11 mouse cellular contexts compared by ENCODE assay signal in genomic region chr2:141312136-141312948, GRCm38 (mm10).
A peak's percentile ranks its signal among the peaks of the same experiment; 100 is the strongest.
DNase-seq lines count a peak whose midpoint lies in the region; ATAC-seq lines count a peak whose summit lies in the region.
"Had no signal": no experiment of that assay in that cellular context is flagged by ENCODE, and none has a peak within 500 bp of the region (broad histone marks: within the 10 kb centered on the region; RNA-seq: fewer than 3 reads in every experiment).

No protein-coding gene starts in this region.

- H3K27me3 ChIP-seq in heart, embryonic 13.5 days (replicated peaks), result no peaks in the 10 kb centered on the region
- H3K27me3 ChIP-seq in embryonic facial prominence, embryonic 10.5 days (replicated peaks; ENCODE audit: low read depth, poor library complexity, severe bottlenecking), result no peaks in the 10 kb centered on the region
- H3K27me3 ChIP-seq in hindbrain, embryonic 13.5 days, result no peaks in the 10 kb centered on the region
- H3K27me3 ChIP-seq in midbrain, embryonic 16.5 days (ENCODE audit: control insufficient read depth, insufficient read depth, low read depth, low read length), result no peaks in the 10 kb centered on the region

- no peaks in the 10 kb centered on the region for H3K9me3 ChIP-seq in heart, embryonic 13.5 days
- no peaks in the 10 kb centered on the region for H3K9me3 ChIP-seq in embryonic facial prominence, embryonic 10.5 days
- no peaks in the 10 kb centered on the region for H3K9me3 ChIP-seq in hindbrain, embryonic 13.5 days
- no peaks in the 10 kb centered on the region for H3K9me3 ChIP-seq in midbrain, embryonic 16.5 days (replicated peaks; ENCODE audit: control insufficient read depth, low read length, poor library complexity, severe bottlenecking)

- H3K36me3 ChIP-seq in heart, embryonic 13.5 days, result no peaks in the 10 kb centered on the region
- H3K36me3 ChIP-seq in embryonic facial prominence, embryonic 10.5 days (replicated peaks), result no peaks in the 10 kb centered on the region
- H3K36me3 ChIP-seq in hindbrain, embryonic 13.5 days, result no peaks in the 10 kb centered on the region
- H3K36me3 ChIP-seq in midbrain, embryonic 16.5 days (ENCODE audit: control insufficient read depth, insufficient read depth, low read length), result no peaks in the 10 kb centered on the region

- WGBS in heart, embryonic 13.5 days, result 32% methylated on average over 10 of the region's 10 CpGs
- 50% methylated on average over 10 of the region's 10 CpGs for WGBS in embryonic facial prominence, embryonic 10.5 days
- 23% methylated on average over 10 of the region's 10 CpGs for WGBS in hindbrain, embryonic 13.5 days
- WGBS in midbrain, embryonic 16.5 days, result 16% methylated on average over 10 of the region's 10 CpGs

- no peak overlapping the region for H3K9ac ChIP-seq in heart, embryonic 13.5 days
- H3K9ac ChIP-seq in hindbrain, embryonic 13.5 days, result no peak overlapping the region
- no peak overlapping the region for H3K9ac ChIP-seq in midbrain, embryonic 16.5 days (ENCODE audit: low read depth, low read length)

- H3K27ac ChIP-seq in heart, embryonic 13.5 days (replicated peaks), result no peak overlapping the region
- H3K27ac ChIP-seq in embryonic facial prominence, embryonic 10.5 days (replicated peaks), result peak overlapping the region; percentile 48; the same call in 1 of the 2 replicates
- H3K27ac ChIP-seq in hindbrain, embryonic 13.5 days, result peak overlapping the region; percentile 36; the same call in 1 of the 2 replicates
- no peak overlapping the region for H3K27ac ChIP-seq in midbrain, embryonic 16.5 days (ENCODE audit: low read length)

- peaks cover 16% of the 10 kb centered on the region for H3K4me1 ChIP-seq in heart, embryonic 13.5 days
- H3K4me1 ChIP-seq in embryonic facial prominence, embryonic 10.5 days, result peaks cover 16% of the 10 kb centered on the region
- peaks cover 9% of the 10 kb centered on the region for H3K4me1 ChIP-seq in hindbrain, embryonic 13.5 days (replicated peaks)
- H3K4me1 ChIP-seq in midbrain, embryonic 16.5 days (ENCODE audit: control insufficient read depth, insufficient read depth, low read length), result 0 out of 2 replicates have a peak, but pooled peaks cover 2% of the 10 kb centered on the region

- DNase-seq in heart, adult 8-10 months (ENCODE audit: low spot score), result no peak
- DNase-seq in embryonic facial prominence, embryonic 10.5 days (ENCODE audit: low spot score), result peak; percentile 42
- no peak for DNase-seq in frontal cortex, postnatal 14 days (ENCODE audit: low spot score in 2 of 2)
- no peak for DNase-seq in thymus, postnatal 10 days (ENCODE audit: low spot score in 2 of 2)
- DNase-seq: kidney, adult 9 months; lung, postnatal 36 days had no signal

- peak overlapping the region; percentile 29 for H3K4me2 ChIP-seq in heart, embryonic 13.5 days
- H3K4me2 ChIP-seq in hindbrain, embryonic 13.5 days, result no peak overlapping the region
- no peak overlapping the region for H3K4me2 ChIP-seq in midbrain, embryonic 16.5 days (ENCODE audit: low read length)

- H3K4me3 ChIP-seq in heart, embryonic 13.5 days, result no peak overlapping the region
- no peak overlapping the region for H3K4me3 ChIP-seq in embryonic facial prominence, embryonic 10.5 days
- H3K4me3 ChIP-seq in hindbrain, embryonic 13.5 days, result no peak overlapping the region
- no peak overlapping the region for H3K4me3 ChIP-seq in midbrain, embryonic 16.5 days (ENCODE audit: low read depth, low read length)
- H3K4me3 ChIP-seq: erythroblast, embryonic 14.5 days had no signal

- no peak for ATAC-seq in heart, embryonic 13.5 days (ENCODE audit: extremely low read depth, insufficient number of reproducible peaks, low FRiP score, low TSS enrichment)
- ATAC-seq in hindbrain, embryonic 13.5 days (ENCODE audit: low FRiP score), result peak; percentile 81
- ATAC-seq in midbrain, embryonic 16.5 days, result peak; percentile 70; the same call in 1 of the 2 replicates
- no peak for ATAC-seq in megakaryocyte-erythroid progenitor cell, adult 5-6 weeks (replicated peaks; ENCODE audit: low FRiP score, low TSS enrichment, poor library complexity, severe bottlenecking)

Comparison
In these comparisons a context has a peak if more than half of its experiments do, and no peak if none do; other contexts are left out.
1. ATAC-seq: peak in hindbrain, embryonic 13.5 days (single experiment) and midbrain, embryonic 16.5 days (single experiment); none in heart, embryonic 13.5 days (single experiment) and megakaryocyte-erythroid progenitor cell, adult 5-6 weeks (single experiment).
2. H3K27ac ChIP-seq: peak in embryonic facial prominence, embryonic 10.5 days (single experiment) and hindbrain, embryonic 13.5 days (single experiment); none in heart, embryonic 13.5 days (single experiment) and midbrain, embryonic 16.5 days (single experiment).